Mouse (Mus musculus) G1E (cell line): Measurements from ENCODE around the gene Actl11. TPM values are rescaled to one million over a fixed set of nuclear protein-coding genes. Genes with fewer than 3 reads are reported as not detected.

ENCODE experiments used
- ATAC-seq: 2 replicates; pipeline ENCODE4 v1.8.0; 2016; ENCODE audit warnings: mild to moderate bottlenecking; ENCODE audit not compliant: insufficient number of reproducible peaks, poor library complexity, low FRiP score, severe bottlenecking; ENCODE audit errors: extremely low read depth
- DNase-seq: peaks from one replicate; pipeline ENCODE4 v3.0.0; 2012; ENCODE audit warnings: low spot score
- H3K27me3 ChIP-seq: 2 replicates; pipeline ENCODE4 v1.6.1; 2012; ENCODE audit warnings: mild to moderate bottlenecking, low read length, inconsistent platforms; ENCODE audit not compliant: insufficient read depth
- H3K36me3 ChIP-seq: replicated peaks from 2 replicates; pipeline ENCODE3; 2012; ENCODE audit warnings: mild to moderate bottlenecking, inconsistent platforms
- H3K4me1 ChIP-seq: 2 replicates; pipeline ENCODE4 v1.6.1; 2012; ENCODE audit warnings: low read depth, low read length, inconsistent platforms, mixed read lengths; ENCODE audit not compliant: insufficient read depth
- H3K4me3 ChIP-seq: 2 replicates; pipeline ENCODE4 v1.5.1; 2012; ENCODE audit warnings: low read depth, mild to moderate bottlenecking, inconsistent platforms, low read length, moderate library complexity, mixed read lengths
- H3K9me3 ChIP-seq: replicated peaks from 2 replicates; pipeline ENCODE4 v1.6.1; 2012; ENCODE audit warnings: inconsistent platforms
- CTCF ChIP-seq: IDR thresholded peaks from 2 replicates; pipeline ENCODE4 v1.5.1; 2012; ENCODE audit warnings: low read depth, low read length, inconsistent platforms, mixed read lengths
- GATA1 ChIP-seq: IDR thresholded peaks from 2 replicates; pipeline ENCODE4 v1.6.1; 2012; ENCODE audit warnings: borderline replicate concordance, low read length, inconsistent platforms, mixed read lengths
- GATA2 ChIP-seq: IDR thresholded peaks from 2 replicates; pipeline ENCODE4 v1.6.1; 2012; ENCODE audit warnings: low read depth, low read length, inconsistent platforms, borderline replicate concordance
- POLR2AphosphoS5 ChIP-seq: IDR thresholded peaks from 2 replicates; pipeline ENCODE4 v1.6.1; 2012; ENCODE audit warnings: low read depth, low read length, inconsistent platforms; ENCODE audit not compliant: insufficient replicate concordance
- TAL1 ChIP-seq: conservative IDR thresholded peaks from 2 replicates; pipeline ENCODE4 v1.6.1; 2012; ENCODE audit warnings: low read depth, low read length, inconsistent platforms, mixed read lengths
- polyA plus RNA-seq: library from polyadenylated mRNA; stranded (reverse); fragments of >175 nt; gene quantifications from 2 replicates; pipeline ENCODE4 v1.2.3, GENCODE M21; 2012
- total RNA-seq, 2 experiments: library from RNA; stranded (forward) in 1 of 2; stranded (reverse) in 1 of 2; fragments of 200-1000 nt in 1 of 2; fragments of >200 nt in 1 of 2; fragmentation: Nextera tagmentation in 1 of 2; gene quantifications; 2 replicates each; pipeline ENCODE4 v1.2.3; 2014 to 2017

The Actl11 gene
- total and polyA plus RNA-seq, 3 experiments, result 0.11 TPM; not detected in 2

- H3K9me3 ChIP-seq, result no peaks in the 10 kb centered on the region
- DNase-seq, result no peak
- ATAC-seq, result no peak
- TF ChIP-seq GATA2 (no peak), CTCF (no peak), POLR2AphosphoS5 (no peak), TAL1 (no peak), GATA1 (no peak)
- no peak overlapping the region for H3K4me3 ChIP-seq
- H3K36me3 ChIP-seq, result no peaks in the 10 kb centered on the region
- H3K4me1 ChIP-seq, result no peaks in the 10 kb centered on the region; the same call in 1 of the 2 replicates
- peaks cover 84% of the 10 kb centered on the region for H3K27me3 ChIP-seq
These were observed 10.2 kb upstream of the Actl11 start for GRCm38 (mm10) chr9:107917895-107918608.

- Histone ChIP-seq H3K9me3 (no peaks in the 10 kb centered on the region), H3K36me3 (no peaks in the 10 kb centered on the region), H3K27me3 (peaks cover 85% of the 10 kb centered on the region), H3K4me3 (no peak overlapping the region), H3K4me1 (no peaks in the 10 kb centered on the region; the same call in 1 of the 2 replicates)
- no peak for ATAC-seq
- DNase-seq, result no peak
- TF ChIP-seq POLR2AphosphoS5 (no peak), CTCF (no peak), TAL1 (no peak), GATA1 (no peak), GATA2 (no peak)
These were observed 9.4 kb upstream of the Actl11 start for GRCm38 (mm10) chr9:107918884-107919283.

GRCm38 (mm10) chr9:107919441-107919840 lies 8.8 kb upstream of the Actl11 start:
- no peak for ATAC-seq
- Histone ChIP-seq H3K27me3 (peaks cover 85% of the 10 kb centered on the region), H3K9me3 (no peaks in the 10 kb centered on the region), H3K4me3 (no peak overlapping the region), H3K36me3 (no peaks in the 10 kb centered on the region), H3K4me1 (no peaks in the 10 kb centered on the region; the same call in 1 of the 2 replicates)
- TF ChIP-seq GATA2 (no peak), POLR2AphosphoS5 (no peak), TAL1 (no peak), CTCF (no peak), GATA1 (no peak)
- no peak for DNase-seq

GRCm38 (mm10) chr9:107923021-107923420 lies 5.2 kb upstream of the Actl11 start:
- ATAC-seq (no peak), DNase-seq (peak; percentile 42)
- H3K4me3 ChIP-seq, result no peak overlapping the region
- TF ChIP-seq CTCF (peak; percentile 36; the same call in 1 of the 2 replicates), GATA2 (no peak)
- H3K36me3 ChIP-seq, result no peaks in the 10 kb centered on the region
- no peaks in the 10 kb centered on the region; the same call in 1 of the 2 replicates for H3K4me1 ChIP-seq
- H3K9me3 ChIP-seq, result no peaks in the 10 kb centered on the region
- peaks cover 72% of the 10 kb centered on the region for H3K27me3 ChIP-seq

GRCm38 (mm10) chr9:107923956-107924355 lies 4.3 kb upstream of the Actl11 start:
- Histone ChIP-seq H3K9me3 (no peaks in the 10 kb centered on the region), H3K36me3 (no peaks in the 10 kb centered on the region), H3K27me3 (peaks cover 72% of the 10 kb centered on the region), H3K4me3 (no peak overlapping the region), H3K4me1 (no peaks in the 10 kb centered on the region; the same call in 1 of the 2 replicates)
- no peak for ATAC-seq
- no peak for DNase-seq
- TF ChIP-seq GATA2 (no peak), TAL1 (no peak), GATA1 (no peak), CTCF (no peak), POLR2AphosphoS5 (no peak)

GRCm38 (mm10) chr9:107925251-107925650 lies 3.0 kb upstream of the Actl11 start:
- no peak for ATAC-seq
- DNase-seq, result no peak
- Histone ChIP-seq H3K4me1 (no peaks in the 10 kb centered on the region; the same call in 1 of the 2 replicates), H3K36me3 (no peaks in the 10 kb centered on the region), H3K9me3 (no peaks in the 10 kb centered on the region), H3K4me3 (no peak overlapping the region), H3K27me3 (peaks cover 74% of the 10 kb centered on the region)
- no peak for TF ChIP-seq CTCF
- no peak for TF ChIP-seq TAL1
- no peak for TF ChIP-seq GATA2
- no peak for TF ChIP-seq POLR2AphosphoS5
- TF ChIP-seq GATA1, result no peak
